Mouse (Mus musculus): ENCODE results near the gene Ppp1r14d. TPM values are rescaled to one million over a fixed set of nuclear protein-coding genes. Genes with fewer than 3 reads are reported as not detected.

Ppp1r14d gene
- polyA plus RNA-seq, 2 experiments = not detected

DNA sequence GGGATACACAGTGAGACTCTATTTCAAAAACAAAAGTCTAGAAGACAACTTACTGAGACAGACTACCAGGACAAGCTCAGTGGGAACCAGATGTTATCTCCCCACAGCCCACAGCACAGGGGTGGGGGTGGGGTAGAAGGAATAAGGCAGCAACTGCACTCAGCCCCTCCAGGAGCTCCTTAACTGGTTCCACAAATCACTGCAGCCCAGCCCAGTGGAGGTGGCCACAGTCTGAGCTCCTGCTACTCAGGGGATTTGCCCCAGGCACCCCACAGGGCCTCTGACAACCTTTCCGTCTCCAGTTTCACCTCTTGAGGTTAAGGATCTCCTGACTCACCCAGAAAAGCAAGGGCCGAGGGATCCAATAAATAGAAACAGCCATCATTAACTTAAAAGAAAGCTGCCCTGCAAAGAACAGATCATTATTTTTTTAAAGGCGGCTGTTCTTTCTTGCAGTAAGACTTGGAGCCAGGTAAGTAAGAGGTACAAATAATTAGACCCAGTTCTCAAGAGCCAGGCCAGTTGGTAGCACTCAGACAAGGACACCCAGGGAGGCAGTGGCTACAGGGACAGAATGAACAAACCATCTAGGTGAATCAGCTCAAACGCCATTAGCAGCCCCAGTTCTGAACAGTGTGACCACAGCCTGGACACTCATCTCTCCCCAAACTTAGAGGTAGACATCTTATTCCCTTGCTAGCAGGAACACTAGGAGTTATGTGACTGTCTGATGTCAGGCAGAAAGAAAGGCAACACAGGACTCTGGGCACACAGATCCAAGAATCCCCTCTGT, 33.2 kb downstream of the Ppp1r14d start:
- H3K36me3 ChIP-seq (ENCODE audit: control insufficient read depth, insufficient read depth, low read length) = no peaks in the 10 kb centered on the region
- ATAC-seq (ENCODE audit: low FRiP score, low read depth) (no peak), DNase-seq (ENCODE audit: low spot score) (peak; percentile 16)
- no peaks in the 10 kb centered on the region for H3K27me3 ChIP-seq (ENCODE audit: control insufficient read depth, insufficient read depth, low read length)
- H3K27ac ChIP-seq (replicated peaks; ENCODE audit: low read depth, low read length) = peak overlapping the region; percentile 41; the same call in 1 of the 2 replicates
- 12% methylated on average over 4 of the region's 4 CpGs for WGBS
- peaks cover 17% of the 10 kb centered on the region for H3K4me1 ChIP-seq (ENCODE audit: control insufficient read depth, insufficient read depth, low read length)
- no peaks in the 10 kb centered on the region for H3K9me3 ChIP-seq (ENCODE audit: control insufficient read depth, low read length)
- no peak overlapping the region for H3K9ac ChIP-seq (ENCODE audit: low read depth, low read length, severe bottlenecking)
- H3K4me3 ChIP-seq (replicated peaks; ENCODE audit: low read length) = no peak overlapping the region
- no peak for TF ChIP-seq POLR2A (IDR thresholded peaks at IDR 0.05; ENCODE audit: borderline replicate concordance, extremely low read depth, insufficient read depth, insufficient read length)
- no peak overlapping the region for H3K4me2 ChIP-seq (replicated peaks; ENCODE audit: low read depth, low read length, severe bottlenecking)

GRCm38 (mm10) chr2:119194140-119194539, 35.6 kb downstream of the Ppp1r14d start:
- 71% methylated on average over 5 of the region's 5 CpGs for WGBS
- Histone ChIP-seq H3K36me3 (ENCODE audit: control insufficient read depth, insufficient read depth, low read length) (no peaks in the 10 kb centered on the region), H3K27ac (replicated peaks; ENCODE audit: low read depth, low read length) (no peak overlapping the region), H3K4me3 (replicated peaks; ENCODE audit: low read length) (no peak overlapping the region), H3K9me3 (ENCODE audit: control insufficient read depth, low read length) (no peaks in the 10 kb centered on the region), H3K27me3 (ENCODE audit: control insufficient read depth, insufficient read depth, low read length) (no peaks in the 10 kb centered on the region), H3K9ac (ENCODE audit: low read depth, low read length, severe bottlenecking) (no peak overlapping the region), H3K4me1 (ENCODE audit: control insufficient read depth, insufficient read depth, low read length) (peaks cover 19% of the 10 kb centered on the region), H3K4me2 (replicated peaks; ENCODE audit: low read depth, low read length, severe bottlenecking) (no peak overlapping the region)
- no peak for DNase-seq (ENCODE audit: low spot score)
- TF ChIP-seq POLR2A (IDR thresholded peaks at IDR 0.05; ENCODE audit: borderline replicate concordance, extremely low read depth, insufficient read depth, insufficient read length) = no peak
- ATAC-seq (ENCODE audit: low FRiP score, low read depth) = no peak

DNA sequence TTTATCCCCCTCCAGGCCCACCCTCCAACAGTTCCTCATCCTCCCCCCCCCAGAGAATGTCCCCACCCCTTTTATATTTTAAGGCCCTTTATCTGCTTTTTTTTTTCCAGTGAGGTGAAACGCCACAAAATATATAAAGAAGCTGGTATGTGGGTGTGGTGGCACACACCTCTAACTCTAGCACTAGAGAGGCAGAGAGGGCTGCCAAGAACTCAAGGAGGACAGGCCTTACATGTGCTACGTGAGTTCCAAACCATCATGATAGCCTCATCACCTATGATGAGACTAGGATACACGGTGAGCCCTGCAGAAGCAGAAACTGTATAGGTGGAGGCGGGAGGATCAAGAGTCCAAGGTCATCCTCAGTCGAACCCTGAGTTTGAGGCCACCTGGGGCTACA, 38.7 kb downstream of the Ppp1r14d start:
- ATAC-seq (ENCODE audit: low FRiP score, low read depth) = no peak
- H3K27me3 ChIP-seq (ENCODE audit: control insufficient read depth, insufficient read depth, low read length) = no peaks in the 10 kb centered on the region
- H3K4me3 ChIP-seq (replicated peaks; ENCODE audit: low read length) = no peak overlapping the region
- no peak for TF ChIP-seq POLR2A (IDR thresholded peaks at IDR 0.05; ENCODE audit: borderline replicate concordance, extremely low read depth, insufficient read depth, insufficient read length)
- 0 out of 2 replicates have a peak, but pooled peaks cover 3% of the 10 kb centered on the region for H3K4me1 ChIP-seq (ENCODE audit: control insufficient read depth, insufficient read depth, low read length)
- no peak overlapping the region for H3K27ac ChIP-seq (replicated peaks; ENCODE audit: low read depth, low read length)
- WGBS = 88% methylated on average over 5 of the region's 5 CpGs
- peaks cover 6% of the 10 kb centered on the region for H3K36me3 ChIP-seq (ENCODE audit: control insufficient read depth, insufficient read depth, low read length)
- no peaks in the 10 kb centered on the region for H3K9me3 ChIP-seq (ENCODE audit: control insufficient read depth, low read length)
- DNase-seq (ENCODE audit: low spot score) = no peak
- no peak overlapping the region for H3K9ac ChIP-seq (ENCODE audit: low read depth, low read length, severe bottlenecking)
- H3K4me2 ChIP-seq (replicated peaks; ENCODE audit: low read depth, low read length, severe bottlenecking) = no peak overlapping the region

- peak; percentile 81 for DNase-seq (ENCODE audit: low spot score)
- ATAC-seq (ENCODE audit: low FRiP score, low read depth) = peak; percentile 88
- Histone ChIP-seq H3K4me3 (replicated peaks; ENCODE audit: low read length) (peak overlapping the region; percentile 36), H3K9me3 (ENCODE audit: control insufficient read depth, low read length) (no peaks in the 10 kb centered on the region), H3K27me3 (ENCODE audit: control insufficient read depth, insufficient read depth, low read length) (no peaks in the 10 kb centered on the region), H3K4me1 (ENCODE audit: control insufficient read depth, insufficient read depth, low read length) (0 out of 2 replicates have a peak, but pooled peaks cover 3% of the 10 kb centered on the region), H3K27ac (replicated peaks; ENCODE audit: low read depth, low read length) (no peak overlapping the region), H3K36me3 (ENCODE audit: control insufficient read depth, insufficient read depth, low read length) (peaks cover 22% of the 10 kb centered on the region), H3K9ac (ENCODE audit: low read depth, low read length, severe bottlenecking) (no peak overlapping the region), H3K4me2 (replicated peaks; ENCODE audit: low read depth, low read length, severe bottlenecking) (peak overlapping the region; percentile 66)
- WGBS = 9% methylated on average over 15 of the region's 15 CpGs
- TF ChIP-seq POLR2A (IDR thresholded peaks at IDR 0.05; ENCODE audit: borderline replicate concordance, extremely low read depth, insufficient read depth, insufficient read length) = 0 out of 2 replicates have a peak, but pooled peaks have one; percentile 13
Measured at GRCm38 (mm10) chr2:119189029-119189710, 40.5 kb downstream of the Ppp1r14d start.

GRCm38 (mm10) chr2:119182914-119183313, 46.8 kb downstream of the Ppp1r14d start:
- 62% methylated on average over 7 of the region's 7 CpGs for WGBS
- H3K9ac ChIP-seq (ENCODE audit: low read depth, low read length, severe bottlenecking) = no peak overlapping the region
- no peak overlapping the region for H3K4me3 ChIP-seq (replicated peaks; ENCODE audit: low read length)
- no peak overlapping the region for H3K4me2 ChIP-seq (replicated peaks; ENCODE audit: low read depth, low read length, severe bottlenecking)
- no peaks in the 10 kb centered on the region for H3K9me3 ChIP-seq (ENCODE audit: control insufficient read depth, low read length)
- peaks cover 58% of the 10 kb centered on the region for H3K36me3 ChIP-seq (ENCODE audit: control insufficient read depth, insufficient read depth, low read length)
- DNase-seq (ENCODE audit: low spot score) = no peak
- TF ChIP-seq POLR2A (IDR thresholded peaks at IDR 0.05; ENCODE audit: borderline replicate concordance, extremely low read depth, insufficient read depth, insufficient read length) = no peak
- no peak for ATAC-seq (ENCODE audit: low FRiP score, low read depth)
- no peak overlapping the region for H3K27ac ChIP-seq (replicated peaks; ENCODE audit: low read depth, low read length)
- no peaks in the 10 kb centered on the region for H3K4me1 ChIP-seq (ENCODE audit: control insufficient read depth, insufficient read depth, low read length)
- no peaks in the 10 kb centered on the region for H3K27me3 ChIP-seq (ENCODE audit: control insufficient read depth, insufficient read depth, low read length)

Data from limb, embryonic 14.5 days (tissue).